Mouse (Mus musculus) WW6 (cell line): ENCODE data around the gene Bace1.

Experiments
- DNase-seq: peaks from one replicate; pipeline ENCODE4 v3.0.0-alpha.2; 2013; ENCODE audit warnings: low read depth, low spot score

Bace1 gene

GRCm38 (mm10) chr9:45905196-45905595 is 66.8 kb downstream of the Bace1 start:
- no peak for DNase-seq

DNA sequence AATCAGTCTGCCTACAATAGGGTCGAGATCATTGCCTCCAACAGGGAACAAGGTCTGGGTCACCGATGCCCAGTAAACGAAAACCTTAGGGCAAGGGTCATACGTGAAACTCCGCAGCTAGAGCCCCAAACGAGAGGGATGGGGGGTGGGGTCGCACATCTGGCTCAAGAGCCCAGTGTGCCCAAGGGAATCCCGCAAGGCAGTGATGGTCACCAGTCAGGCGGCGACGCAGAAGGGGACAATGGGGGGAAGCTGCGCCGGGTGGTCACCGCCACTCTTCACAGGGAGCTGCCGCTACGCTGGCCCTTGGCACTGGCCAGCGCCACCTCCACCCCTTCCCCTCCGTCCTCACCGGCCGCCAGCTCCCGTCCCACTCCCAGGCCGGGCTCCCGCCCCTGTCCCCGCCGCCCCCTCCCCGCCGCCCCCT is 67.4 kb downstream of the Bace1 start:
- peak; percentile 18 for DNase-seq

- peak; percentile 63 for DNase-seq
These were observed 68.1 kb downstream of the Bace1 start, which contains the start of the genes Pcsk7 and Rnf214 for GRCm38 (mm10) chr9:45906355-45907077. TSS of gene Pcsk7 (plus strand) at chr9:45906497. TSS of gene Rnf214 (minus strand) at chr9:45906911.

GRCm38 (mm10) chr9:45907078-45907428 is 68.7 kb downstream of the Bace1 start:
- no peak for DNase-seq

GRCm38 (mm10) chr9:45910995-45911394 is 72.6 kb downstream of the Bace1 start:
- no peak for DNase-seq

GRCm38 (mm10) chr9:45911673-45912072 is 73.3 kb downstream of the Bace1 start:
- no peak for DNase-seq
